8 mouse cellular contexts compared by ENCODE assay signal in genomic region chr8:84687003-84687704, GRCm38 (mm10). TPM values are rescaled to one million over a fixed set of nuclear protein-coding genes. Genes with fewer than 3 reads are reported as not detected.
A peak's percentile ranks its signal among the peaks of the same experiment; 100 is the strongest.
DNase-seq lines count a peak whose midpoint lies in the region; ATAC-seq and TF ChIP-seq lines count a peak whose summit lies in the region.

No protein-coding gene starts in this region.

- TF ChIP-seq CTCF in thymus, adult 2 months (IDR thresholded peaks at IDR 0.05; ENCODE audit: borderline replicate concordance, control insufficient read depth, extremely low read depth, insufficient read depth, low read length, poor library complexity) = no peak

- ATAC-seq in embryonic facial prominence, embryonic 14.5 days (ENCODE audit: low read depth) = peak; percentile 13
- ATAC-seq in megakaryocyte progenitor cell, adult 5-6 weeks (replicated peaks; ENCODE audit: poor library complexity) = peak; percentile 10; the same call in 1 of the 2 replicates
- ATAC-seq in megakaryocyte-erythroid progenitor cell, adult 5-6 weeks (replicated peaks; ENCODE audit: low FRiP score, low TSS enrichment, poor library complexity, severe bottlenecking) = no peak

- peaks cover 30% of the 10 kb centered on the region; the same call in 1 of the 2 replicates for H3K36me3 ChIP-seq in embryonic facial prominence, embryonic 14.5 days (ENCODE audit: control insufficient read depth, insufficient read depth, low read length)
- H3K36me3 ChIP-seq in thymus, adult 2 months (ENCODE audit: control insufficient read depth, insufficient read depth, low read length) = no peaks in the 10 kb centered on the region

- H3K4me1 ChIP-seq in embryonic facial prominence, embryonic 14.5 days (ENCODE audit: control insufficient read depth, insufficient read depth, low read length) = peaks cover 26% of the 10 kb centered on the region
- H3K4me1 ChIP-seq in thymus, adult 2 months (replicated peaks; ENCODE audit: control insufficient read depth, insufficient read depth, low read length) = peaks cover 16% of the 10 kb centered on the region

- peak overlapping the region; percentile 93 for H3K4me2 ChIP-seq in embryonic facial prominence, embryonic 14.5 days (ENCODE audit: low read depth, low read length)

- H3K4me3 ChIP-seq in embryonic facial prominence, embryonic 14.5 days (ENCODE audit: low read depth, low read length) = peak overlapping the region; percentile 100
- H3K4me3 ChIP-seq in thymus, adult 2 months (ENCODE audit: control insufficient read depth, insufficient read depth, low read length) = peak overlapping the region; percentile 97

- 2% methylated on average over 21 of the region's 62 CpGs for WGBS in embryonic facial prominence, embryonic 14.5 days
- 1% methylated on average over 59 of the region's 62 CpGs for WGBS in thymus, adult 2 months

- no peaks in the 10 kb centered on the region for H3K27me3 ChIP-seq in embryonic facial prominence, embryonic 14.5 days (replicated peaks; ENCODE audit: control insufficient read depth, insufficient read depth, low read length)
- no peaks in the 10 kb centered on the region for H3K27me3 ChIP-seq in thymus, adult 2 months (ENCODE audit: control insufficient read depth, insufficient read depth, low read length)

- no peaks in the 10 kb centered on the region for H3K9me3 ChIP-seq in embryonic facial prominence, embryonic 14.5 days (ENCODE audit: control insufficient read depth, low read length)

- peak; percentile 11 for DNase-seq in gastrocnemius, postnatal 25 days
- DNase-seq in gastrocnemius, adult 18-20 months (ENCODE audit: low spot score) = no peak
- DNase-seq in ES-CJ7 (ENCODE audit: low read depth, low spot score) = peak; percentile 92
- peak; percentile 63 for DNase-seq in embryonic facial prominence, embryonic 14.5 days (ENCODE audit: low spot score)
- peak; percentile 35 for DNase-seq in kidney, adult 9 months
- peak; percentile 41 for DNase-seq in thymus, adult 2 months

- TF ChIP-seq POLR2A in thymus, adult 2 months (IDR thresholded peaks at IDR 0.05; ENCODE audit: control insufficient read depth, extremely low read depth, insufficient read depth, low read length, poor library complexity) = no peak

- peak overlapping the region; percentile 95 for H3K27ac ChIP-seq in embryonic facial prominence, embryonic 14.5 days (replicated peaks; ENCODE audit: low read depth, low read length)
- peak overlapping the region; percentile 2; the same call in 1 of the 2 replicates for H3K27ac ChIP-seq in thymus, adult 2 months (ENCODE audit: control insufficient read depth, insufficient read depth, low read length)

- H3K9ac ChIP-seq in embryonic facial prominence, embryonic 14.5 days (ENCODE audit: low read depth, low read length) = peak overlapping the region; percentile 99

RNA-seq across cellular contexts. Expression of gene Nacc1, which starts 0.5 kb away (rescaled TPM):
- 10 to 100 TPM; 20.0 to 22.2 TPM for total RNA-seq in gastrocnemius, postnatal 25 days (2021)
- 10 to 100 TPM; 19.3 to 22.8 TPM for total RNA-seq in gastrocnemius, adult 18-20 months (2021)
- polyA plus RNA-seq in embryonic facial prominence, embryonic 14.5 days (2014; fragmentation: Nextera tagmentation; extraction: Ambion mirVana) = 19.7 and 20.1 TPM in 2 replicates
- 71.6 and 77.1 TPM in 2 replicates for total RNA-seq in megakaryocyte progenitor cell, adult 5-6 weeks (2015)
- 50.9 and 53.5 TPM in 2 replicates for total RNA-seq in megakaryocyte progenitor cell, adult 5-6 weeks (2017)
- polyA plus RNA-seq in thymus, adult 2 months (2012; rRNA removed) = 155 and 182 TPM in 2 replicates
- 71.6 and 76.7 TPM in 2 replicates for total RNA-seq in megakaryocyte-erythroid progenitor cell, adult 5-6 weeks (2014; fragmentation: Nextera tagmentation)
- total RNA-seq in megakaryocyte-erythroid progenitor cell, adult 5-6 weeks (2017) = 35.8 and 51.5 TPM in 2 replicates

RNA-seq across cellular contexts. Expression of gene Trmt1, which starts 1.0 kb away (rescaled TPM):
- total RNA-seq in gastrocnemius, postnatal 25 days (2021) = 10 to 100 TPM; 36.7 to 40.2 TPM
- total RNA-seq in gastrocnemius, adult 18-20 months (2021) = 10 to 100 TPM; 47.0 to 51.4 TPM
- polyA plus RNA-seq in embryonic facial prominence, embryonic 14.5 days (2014; fragmentation: Nextera tagmentation; extraction: Ambion mirVana) = 55.8 and 73.2 TPM in 2 replicates
- 56.0 and 64.4 TPM in 2 replicates for total RNA-seq in megakaryocyte progenitor cell, adult 5-6 weeks (2015)
- 82.2 and 84.4 TPM in 2 replicates for total RNA-seq in megakaryocyte progenitor cell, adult 5-6 weeks (2017)
- 169 and 181 TPM in 2 replicates for polyA plus RNA-seq in thymus, adult 2 months (2012; rRNA removed)
- 170 and 181 TPM in 2 replicates for total RNA-seq in megakaryocyte-erythroid progenitor cell, adult 5-6 weeks (2014; fragmentation: Nextera tagmentation)
- total RNA-seq in megakaryocyte-erythroid progenitor cell, adult 5-6 weeks (2017) = 94.9 and 126 TPM in 2 replicates

RNA-seq across cellular contexts. Expression of gene Lyl1, which starts 14.1 kb away (rescaled TPM):
- total RNA-seq in gastrocnemius, postnatal 25 days (2021) = 1 to 10 TPM; 1.3 to 2.0 TPM
- 1 to 10 TPM in 1 of 2 experiments, under 1 TPM in 1; 0.73 to 1.6 TPM for total RNA-seq in gastrocnemius, adult 18-20 months (2021)
- polyA plus RNA-seq in embryonic facial prominence, embryonic 14.5 days (2014; fragmentation: Nextera tagmentation; extraction: Ambion mirVana) = 5.8 and 6.8 TPM in 2 replicates
- total RNA-seq in megakaryocyte progenitor cell, adult 5-6 weeks (2015) = 56.3 and 72.0 TPM in 2 replicates
- total RNA-seq in megakaryocyte progenitor cell, adult 5-6 weeks (2017) = 58.0 and 65.6 TPM in 2 replicates
- 7.1 and 7.5 TPM in 2 replicates for polyA plus RNA-seq in thymus, adult 2 months (2012; rRNA removed)
- 44.2 and 65.2 TPM in 2 replicates for total RNA-seq in megakaryocyte-erythroid progenitor cell, adult 5-6 weeks (2014; fragmentation: Nextera tagmentation)
- 9.5 and 10.1 TPM in 2 replicates for total RNA-seq in megakaryocyte-erythroid progenitor cell, adult 5-6 weeks (2017)

RNA-seq across cellular contexts. Expression of gene Ier2, which starts 24.5 kb away (rescaled TPM):
- 1 to 10 TPM; 5.9 to 7.1 TPM for total RNA-seq in gastrocnemius, postnatal 25 days (2021)
- 1 to 10 TPM; 4.7 to 8.3 TPM for total RNA-seq in gastrocnemius, adult 18-20 months (2021)
- polyA plus RNA-seq in embryonic facial prominence, embryonic 14.5 days (2014; fragmentation: Nextera tagmentation; extraction: Ambion mirVana) = 45.9 and 50.3 TPM in 2 replicates
- 43.5 and 61.9 TPM in 2 replicates for total RNA-seq in megakaryocyte progenitor cell, adult 5-6 weeks (2015)
- 34.4 and 49.8 TPM in 2 replicates for total RNA-seq in megakaryocyte progenitor cell, adult 5-6 weeks (2017)
- polyA plus RNA-seq in thymus, adult 2 months (2012; rRNA removed) = 29.2 and 33.7 TPM in 2 replicates
- 23.2 and 27.2 TPM in 2 replicates for total RNA-seq in megakaryocyte-erythroid progenitor cell, adult 5-6 weeks (2014; fragmentation: Nextera tagmentation)
- 47.1 and 60.7 TPM in 2 replicates for total RNA-seq in megakaryocyte-erythroid progenitor cell, adult 5-6 weeks (2017)

RNA-seq across cellular contexts. Expression of gene G430095P16Rik, which starts 35.7 kb away (rescaled TPM):
- under 1 TPM; 0.54 to 0.67 TPM for total RNA-seq in gastrocnemius, postnatal 25 days (2021)
- under 1 TPM; 0.34 to 0.45 TPM for total RNA-seq in gastrocnemius, adult 18-20 months (2021)
- polyA plus RNA-seq in embryonic facial prominence, embryonic 14.5 days (2014; fragmentation: Nextera tagmentation; extraction: Ambion mirVana) = 2.0 and 2.7 TPM in 2 replicates
- 12.2 and 15.2 TPM in 2 replicates for total RNA-seq in megakaryocyte progenitor cell, adult 5-6 weeks (2015)
- total RNA-seq in megakaryocyte progenitor cell, adult 5-6 weeks (2017) = 3.7 and 8.5 TPM in 2 replicates
- polyA plus RNA-seq in thymus, adult 2 months (2012; rRNA removed) = 1.8 and 2.6 TPM in 2 replicates
- total RNA-seq in megakaryocyte-erythroid progenitor cell, adult 5-6 weeks (2014; fragmentation: Nextera tagmentation) = 25.7 and 28.1 TPM in 2 replicates
- total RNA-seq in megakaryocyte-erythroid progenitor cell, adult 5-6 weeks (2017) = 8.2 and 11.4 TPM in 2 replicates
